Mouse (Mus musculus): ENCODE results near the gene Gna12.

DNA sequence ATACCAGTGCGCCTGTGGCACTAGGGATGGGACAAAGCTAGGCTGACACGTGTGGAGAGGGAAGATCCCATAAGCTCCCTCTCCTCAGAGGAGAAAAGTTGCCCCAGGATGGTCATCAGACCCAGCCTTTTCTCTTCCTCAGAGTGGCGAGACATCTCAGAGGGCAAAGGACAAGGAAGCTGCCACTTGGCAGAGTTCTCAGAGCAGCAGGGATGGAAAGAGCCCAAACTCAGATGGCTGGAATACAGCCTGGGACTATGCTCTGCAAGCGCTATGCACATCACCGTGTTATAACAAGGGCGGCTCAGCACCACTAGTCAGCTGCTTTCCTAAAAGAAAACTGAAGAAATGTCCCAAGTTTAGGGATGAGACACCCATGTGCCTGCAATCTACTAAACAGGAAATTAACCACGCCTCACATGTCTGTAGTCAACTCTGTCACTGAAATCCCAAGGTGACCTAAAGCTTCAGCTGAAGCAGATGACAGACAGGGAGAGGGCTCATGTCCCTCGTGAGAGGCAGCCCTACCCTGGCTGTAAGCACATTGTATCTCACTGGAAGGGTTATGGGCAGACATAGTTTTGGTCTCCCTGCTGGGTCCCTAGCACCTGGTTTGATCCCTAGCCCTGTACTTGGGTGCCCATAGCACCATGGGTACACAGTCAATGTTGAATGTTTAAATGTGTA is 48.2 kb downstream of the Gna12 start:
- TF ChIP-seq GATA1 (IDR thresholded peaks at IDR 0.05; ENCODE audit: low read depth, low read length) (no peak), POLR2A (IDR thresholded peaks at IDR 0.05; ENCODE audit: control insufficient read depth in 1 of 2, insufficient read depth in 1 of 2, low read depth in 1 of 2, low read length in 2 of 2, poor library complexity in 1 of 2) (no peak), TAL1 (IDR thresholded peaks at IDR 0.05; ENCODE audit: low read length) (no peak), CTCF (IDR thresholded peaks at IDR 0.05 in 2 of 3, conservative IDR thresholded peaks at IDR 0.05 in 1 of 3; ENCODE audit: control insufficient read depth in 1 of 3, insufficient read depth in 1 of 3, low read depth in 2 of 3, low read length in 3 of 3, poor library complexity in 1 of 3, severe bottlenecking in 1 of 3) (no peak), JUND (IDR thresholded peaks at IDR 0.05; ENCODE audit: low read depth, low read length) (no peak), MYC (IDR thresholded peaks at IDR 0.05; ENCODE audit: low read depth, low read length) (no peak), MAZ (IDR thresholded peaks at IDR 0.05; ENCODE audit: low read depth, low read length) (no peak), USF1 (IDR thresholded peaks at IDR 0.05; ENCODE audit: low read depth, low read length) (no peak), ETS1 (IDR thresholded peaks at IDR 0.05; ENCODE audit: low read depth, low read length) (no peak), EP300 (IDR thresholded peaks at IDR 0.05; ENCODE audit: low read depth in 1 of 2, low read length in 2 of 2) (no peak), CHD1 (IDR thresholded peaks at IDR 0.05; ENCODE audit: low read depth, low read length) (no peak), CHD2 (IDR thresholded peaks at IDR 0.05; ENCODE audit: low read length) (no peak)

Measured in MEL (cell line).